Mouse (Mus musculus): ENCODE measurements around the gene Nfe2l1.
"Not testable (repeated sequence)": the region's sequence is repeated elsewhere in the genome, so short reads cannot be mapped to it uniquely, and the experiment has no call there.

Nfe2l1 gene

DNA sequence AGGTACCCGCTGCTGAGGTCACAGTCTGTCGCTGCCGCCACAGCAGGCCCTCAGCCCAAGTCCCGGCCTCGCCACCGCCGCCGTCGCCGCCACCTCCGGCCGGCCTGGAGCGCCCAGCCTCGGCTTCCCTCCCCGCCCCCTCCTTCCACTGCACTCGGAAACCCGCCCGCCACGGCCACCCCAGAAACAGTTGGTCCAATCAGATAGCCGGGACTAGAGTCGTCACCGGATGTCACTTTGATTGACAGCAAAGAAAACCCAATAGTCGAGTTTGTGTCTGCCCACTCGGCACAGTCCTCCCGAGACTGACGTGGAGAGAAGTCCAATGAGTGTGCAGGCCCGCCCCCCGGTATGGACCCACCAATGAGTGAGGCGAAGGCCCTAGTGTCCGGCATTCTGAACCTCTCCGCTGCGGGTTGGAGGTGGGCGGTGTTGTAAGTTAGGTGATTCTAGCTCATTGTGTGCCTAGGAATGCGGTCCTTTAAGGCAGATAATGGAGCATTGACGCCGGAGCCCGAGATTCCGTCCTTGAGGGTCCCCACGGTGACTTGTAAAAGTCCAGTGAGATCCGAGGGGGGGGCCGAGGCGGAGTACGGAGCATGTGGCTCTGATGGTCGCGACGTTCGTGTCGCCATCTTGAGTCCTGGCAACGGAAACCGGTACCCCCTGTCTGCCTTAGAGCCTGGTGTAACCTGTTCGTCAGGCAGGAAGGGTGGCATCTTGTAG, at the start of gene Nfe2l1:
Gene Nfe2l1, minus strand, starts transcription at position 156 of the 726 bp plus-strand sequence.
- peak; percentile 100 for DNase-seq (ENCODE audit: low read depth, low spot score)

GRCm38 (mm10) chr11:96879359-96879758, 49.6 kb upstream of the Nfe2l1 start:
- no peak for DNase-seq (ENCODE audit: low read depth, low spot score)

- no peak for DNase-seq (ENCODE audit: low read depth, low spot score)
Observed at GRCm38 (mm10) chr11:96878715-96879114, 48.9 kb upstream of the Nfe2l1 start.

DNA sequence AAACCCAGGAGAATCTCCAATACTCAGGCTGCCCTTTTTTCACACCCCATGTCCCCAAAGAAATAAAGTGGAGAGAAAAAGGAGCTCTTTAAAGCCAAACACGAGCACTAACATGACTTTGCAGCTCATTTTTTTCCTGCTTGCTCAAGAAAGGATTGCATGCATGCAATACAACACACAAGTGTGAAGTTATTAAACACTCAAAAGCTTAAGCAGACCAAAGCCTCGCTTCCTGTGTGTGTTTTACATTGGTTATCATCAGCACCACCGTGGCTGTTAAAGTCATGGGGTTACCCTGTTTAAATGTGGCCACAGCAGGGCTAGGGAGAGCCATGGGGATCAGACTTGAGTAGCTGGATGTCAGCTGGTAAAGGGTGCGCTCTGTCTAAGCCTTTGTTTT, 47.3 kb upstream of the Nfe2l1 start:
- DNase-seq (ENCODE audit: low read depth, low spot score) = no peak

DNA sequence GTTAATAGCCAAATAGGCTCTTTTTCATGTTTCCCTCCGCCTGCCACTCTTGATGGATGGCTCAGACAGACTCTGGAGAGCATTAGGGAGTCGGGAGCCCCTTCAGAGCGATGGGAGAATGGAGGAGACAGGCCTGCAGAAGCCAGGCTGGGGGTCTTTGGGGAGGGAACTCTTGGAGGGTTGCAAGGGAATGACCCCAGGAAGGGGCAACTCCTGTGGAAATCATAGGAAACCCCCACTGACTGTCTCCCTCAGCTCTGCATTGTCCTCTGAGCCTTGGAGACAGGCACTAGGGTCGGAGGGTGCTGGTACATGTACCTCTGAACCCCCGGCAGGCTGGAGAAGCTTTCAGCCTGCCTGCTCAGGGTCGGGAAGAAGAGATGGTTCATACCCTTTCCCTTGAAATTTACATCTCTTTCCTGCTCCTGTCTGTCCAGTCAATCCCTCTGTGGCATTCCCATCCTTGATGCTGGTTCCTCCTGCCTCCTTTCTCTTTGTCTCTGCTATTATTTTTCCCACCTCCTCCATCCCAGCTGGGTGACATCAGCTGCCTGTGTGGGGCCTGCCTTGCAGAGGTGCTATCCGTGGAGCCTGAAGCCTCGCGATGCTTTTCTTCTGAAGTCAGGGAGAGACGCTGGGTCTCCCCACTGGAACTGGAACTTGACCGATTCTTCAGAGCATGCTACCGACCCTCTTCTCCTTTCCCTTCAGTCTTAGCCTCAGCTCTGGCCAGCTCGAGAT, 46.7 kb upstream of the Nfe2l1 start:
- DNase-seq (ENCODE audit: low read depth, low spot score) = no peak

DNA sequence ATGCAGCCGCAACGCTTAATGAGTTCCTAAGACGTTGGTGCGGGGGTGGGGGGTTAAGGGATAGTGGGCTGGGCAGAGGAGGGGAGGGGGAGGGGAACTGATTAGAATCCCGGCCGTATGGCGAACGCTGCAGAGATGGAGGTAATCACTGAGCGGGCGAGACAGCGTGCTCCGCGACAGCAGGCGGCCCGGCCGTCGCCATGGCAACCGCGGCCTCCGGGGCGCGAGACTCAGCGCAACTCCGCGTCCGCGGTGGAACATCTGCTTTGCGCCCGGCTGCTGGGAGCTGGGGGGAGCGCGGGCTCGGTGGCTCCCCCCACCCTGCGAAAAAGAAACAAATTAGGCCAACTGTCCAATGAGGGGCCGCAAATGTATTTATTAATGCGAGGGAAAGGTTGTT, 46.0 kb upstream of the Nfe2l1 start:
- DNase-seq (ENCODE audit: low read depth, low spot score) = peak; percentile 82

GRCm38 (mm10) chr11:96875270-96875669, 45.5 kb upstream of the Nfe2l1 start:
- DNase-seq (ENCODE audit: low read depth, low spot score) = no peak

DNA sequence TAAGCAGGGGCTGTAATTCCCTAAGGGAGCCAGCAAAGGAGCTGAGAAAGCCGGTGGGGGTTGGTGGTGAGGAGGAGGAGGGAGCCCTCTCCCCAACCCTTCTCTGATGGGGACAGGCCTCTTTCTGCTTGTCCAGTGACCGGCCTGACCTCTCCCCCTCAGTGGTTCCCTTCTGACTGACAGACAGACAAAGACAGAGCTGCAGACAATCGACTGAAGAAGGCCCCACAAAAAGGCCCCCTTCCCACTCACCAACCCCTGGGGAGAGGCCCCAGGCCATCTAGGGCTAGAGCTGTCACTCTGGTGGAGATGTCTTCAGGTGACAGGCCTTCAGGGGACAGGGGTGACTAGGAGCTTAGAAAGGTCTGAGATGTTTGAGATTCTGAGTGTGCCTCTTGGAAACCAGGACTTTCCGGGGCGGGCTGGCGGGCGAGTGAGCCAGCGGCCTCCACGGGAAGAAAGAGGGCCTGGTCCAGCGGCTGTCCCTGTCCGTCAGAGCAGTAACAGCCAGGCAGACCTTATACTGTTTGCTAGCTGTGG, 43.9 kb upstream of the Nfe2l1 start:
- no peak for DNase-seq (ENCODE audit: low read depth, low spot score)

- no peak for DNase-seq (ENCODE audit: low read depth, low spot score)
Observed at GRCm38 (mm10) chr11:96872441-96873379, 42.9 kb upstream of the Nfe2l1 start.

DNA sequence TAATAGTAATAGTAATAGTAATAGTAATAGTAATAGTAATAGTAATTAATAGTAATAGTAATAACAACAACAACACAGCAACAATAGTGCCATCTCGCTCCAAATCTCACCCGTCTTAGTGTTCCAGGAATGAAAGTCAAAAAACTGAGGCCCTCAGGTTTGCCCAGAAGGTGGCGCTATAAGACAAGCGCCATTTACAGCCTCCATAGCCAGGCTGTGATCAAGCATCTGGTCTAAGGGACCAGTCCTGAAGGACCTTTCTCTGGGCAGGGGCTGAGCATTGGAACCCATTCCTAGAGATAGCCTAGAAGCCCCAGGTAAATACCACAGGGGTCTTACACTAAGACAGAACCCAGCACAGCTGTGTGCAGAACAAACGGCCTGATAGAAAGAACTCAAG, 37.4 kb upstream of the Nfe2l1 start:
- DNase-seq (ENCODE audit: low read depth, low spot score) = peak; percentile 80

DNA sequence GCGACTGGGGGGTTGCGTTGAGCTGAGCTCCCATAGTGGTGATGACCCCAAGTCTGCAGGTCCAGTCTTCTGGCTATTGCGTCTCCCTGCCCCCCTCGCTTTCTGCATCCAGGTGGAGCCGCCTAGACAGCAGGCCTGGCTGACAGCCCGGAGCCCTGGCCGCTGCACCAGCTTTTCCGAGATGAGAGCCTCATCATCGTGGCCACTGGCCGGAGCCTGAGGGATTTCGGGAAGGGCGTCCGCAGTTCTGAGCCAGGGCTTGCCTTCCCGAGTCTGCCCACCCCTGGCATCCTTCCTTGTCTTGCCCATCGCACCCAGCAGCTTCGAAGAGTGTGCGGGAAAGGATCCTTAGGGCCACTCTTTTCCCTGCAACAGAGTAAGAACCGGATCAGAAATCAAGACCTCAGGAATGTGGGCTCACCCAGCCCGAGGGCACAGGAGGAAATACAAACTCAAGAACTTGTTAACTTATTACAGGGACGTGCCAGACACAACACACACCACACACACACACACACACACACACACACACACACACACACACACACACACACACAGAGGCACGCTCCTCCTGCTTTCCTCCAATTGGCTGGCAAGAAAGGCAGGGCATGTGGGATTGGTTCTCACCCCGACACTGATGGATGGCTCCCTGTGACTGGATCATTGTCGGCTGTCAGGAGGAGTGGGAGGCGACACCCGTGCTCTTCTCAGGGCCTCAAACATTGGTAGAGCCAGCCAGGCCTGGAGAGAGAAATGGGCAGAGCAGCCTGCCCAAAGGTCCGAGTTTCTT, 33.6 kb upstream of the Nfe2l1 start:
- DNase-seq (ENCODE audit: low read depth, low spot score) = peak; percentile 83

DNA sequence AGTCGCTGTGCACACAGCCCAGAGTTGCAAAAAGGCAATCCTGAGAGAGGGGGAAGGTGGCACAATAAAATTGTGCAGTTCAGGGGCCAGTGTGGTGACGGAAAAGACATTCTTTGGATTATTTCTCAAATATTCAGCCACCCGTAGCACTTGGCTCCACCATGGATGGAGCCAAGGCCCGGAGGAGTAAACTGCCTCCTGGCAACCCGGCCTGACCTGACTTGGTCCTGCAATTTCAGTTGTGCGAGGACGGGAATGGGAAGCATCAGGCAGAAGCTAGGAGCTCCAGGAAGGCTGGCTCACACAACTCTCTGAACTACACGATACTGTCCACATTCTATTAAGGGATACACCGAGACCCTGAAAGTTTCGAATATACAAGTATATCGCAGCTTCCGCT, 32.8 kb upstream of the Nfe2l1 start:
- no peak for DNase-seq (ENCODE audit: low read depth, low spot score)

GRCm38 (mm10) chr11:96861878-96862289, 32.1 kb upstream of the Nfe2l1 start:
- DNase-seq (ENCODE audit: low read depth, low spot score) = peak; percentile 96

- no peak for DNase-seq (ENCODE audit: low read depth, low spot score)
Observed at GRCm38 (mm10) chr11:96861446-96861845, 31.7 kb upstream of the Nfe2l1 start.

DNA sequence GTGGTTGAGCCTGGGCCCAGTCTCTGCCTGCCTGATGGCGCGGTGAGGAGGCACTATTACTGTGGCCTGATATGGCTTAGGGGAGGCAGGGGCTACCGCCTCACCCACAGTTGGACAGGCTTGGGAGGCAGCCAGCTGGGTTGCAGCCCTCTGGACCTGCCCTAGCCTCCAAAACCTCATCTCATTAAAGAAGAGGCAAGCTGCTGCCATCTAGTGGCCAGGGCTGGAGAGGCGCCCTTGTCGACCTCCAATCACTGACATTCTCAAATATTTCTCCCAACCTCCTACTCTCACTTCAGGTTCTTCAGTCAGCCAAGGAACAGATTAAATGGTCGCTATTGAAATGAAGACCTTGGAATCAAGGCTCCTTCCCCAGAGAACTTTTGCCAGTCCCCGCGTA, 30.8 kb upstream of the Nfe2l1 start:
- DNase-seq (ENCODE audit: low read depth, low spot score) = peak; percentile 85

- no peak for DNase-seq (ENCODE audit: low read depth, low spot score)
Observed at GRCm38 (mm10) chr11:96859635-96860034, 29.9 kb upstream of the Nfe2l1 start.

DNA sequence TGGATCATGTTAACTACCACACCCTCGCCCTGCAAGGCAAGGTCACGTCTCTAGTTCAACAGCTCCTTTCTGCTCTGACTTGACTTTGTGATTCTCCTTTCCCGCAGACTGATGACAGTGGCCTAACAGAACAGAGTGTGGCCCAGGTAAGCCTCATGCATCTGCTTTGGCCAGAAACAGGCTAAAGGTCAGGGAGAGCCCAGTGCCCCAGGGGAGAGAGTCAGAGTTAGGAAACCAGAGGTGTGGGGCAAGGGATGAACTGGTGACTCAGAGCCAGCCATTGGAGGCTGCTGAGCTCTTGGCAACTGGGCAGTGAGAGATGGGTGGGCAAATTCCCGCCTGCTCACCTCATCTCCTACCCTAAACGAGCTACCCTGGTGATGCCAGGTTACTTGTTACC, 27.7 kb upstream of the Nfe2l1 start:
- DNase-seq (ENCODE audit: low read depth, low spot score) = no peak

- DNase-seq (ENCODE audit: low read depth, low spot score) = no peak
Observed at GRCm38 (mm10) chr11:96849681-96850467, 20.1 kb upstream of the Nfe2l1 start, which contains the start of gene Copz2. TSS of gene Copz2 (plus strand) at chr11:96849870.

DNA sequence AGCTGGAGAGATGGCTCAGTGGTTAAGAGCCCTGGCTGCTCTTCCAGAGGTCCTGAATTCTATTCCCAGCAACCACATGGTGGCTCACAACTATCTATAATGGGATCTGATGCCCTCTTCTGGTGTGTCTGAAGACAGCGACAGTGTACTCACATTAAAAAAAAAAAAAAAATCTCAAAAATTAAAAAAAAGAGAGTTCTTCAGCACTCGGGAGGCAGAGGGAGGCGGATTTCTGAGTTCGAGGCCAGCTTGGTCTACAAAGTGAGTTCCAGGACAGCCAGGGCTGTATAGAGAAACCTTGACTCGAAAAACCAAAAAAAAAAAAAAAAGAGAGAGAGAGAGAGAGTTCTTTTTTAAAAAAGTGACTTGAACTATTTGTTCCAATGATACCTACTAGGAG, 19.4 kb upstream of the Nfe2l1 start:
- not testable (repeated sequence) for DNase-seq (ENCODE audit: low read depth, low spot score)

- no peak for DNase-seq (ENCODE audit: low read depth, low spot score)
Observed at GRCm38 (mm10) chr11:96848694-96849093, 18.9 kb upstream of the Nfe2l1 start.
